Mouse (Mus musculus) testis, postnatal 14 days (tissue): ENCODE data around the gene Sntn.

ENCODE experiments used
- DNase-seq: peaks from one replicate; pipeline ENCODE4 v3.0.0; 2021; ENCODE audit warnings: low spot score

Sntn gene

DNA sequence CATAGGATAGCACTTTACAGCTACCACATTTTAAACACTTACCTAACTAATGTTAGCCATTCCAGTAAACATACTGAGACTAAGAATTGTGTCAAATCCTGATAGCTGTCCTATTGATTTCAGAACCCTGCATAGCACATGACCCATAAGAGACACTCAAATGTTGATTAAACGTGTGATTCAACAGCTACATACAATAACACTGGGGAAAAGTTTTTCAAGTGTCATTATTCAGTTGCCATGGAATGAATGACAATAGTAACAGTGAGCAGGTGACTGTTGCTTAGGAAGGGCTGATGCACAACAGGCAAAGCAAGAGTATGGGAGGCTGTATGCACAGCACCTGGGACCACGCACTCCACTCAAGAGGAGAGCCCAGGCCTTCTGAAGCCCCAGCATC, at the start of gene Sntn:
Gene Sntn (plus strand): TSS at position 301 of the 400 bp plus-strand sequence.
- DNase-seq: no peak

DNA sequence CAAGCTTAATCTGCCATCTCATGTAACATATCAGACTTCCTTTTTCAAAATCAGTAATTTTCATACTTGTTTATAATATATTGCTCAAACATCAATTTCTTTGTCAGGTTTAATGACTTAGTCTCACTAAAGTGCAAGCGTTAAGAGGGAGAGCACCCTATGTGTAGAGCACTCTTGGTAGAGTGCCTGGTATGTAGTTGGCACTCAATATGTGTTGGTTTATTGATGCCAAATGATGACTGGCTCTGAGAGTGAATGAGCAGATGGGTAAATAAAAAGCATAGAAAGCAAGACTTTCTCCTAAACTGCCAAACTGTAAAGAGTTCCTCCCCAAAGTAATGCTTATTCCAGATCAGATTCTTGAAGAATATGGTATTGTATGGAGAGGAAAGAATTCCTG, 20.8 kb upstream of the Sntn start:
- no peak for DNase-seq

- DNase-seq: no peak
Observed at GRCm38 (mm10) chr14:13651039-13651438, 19.6 kb upstream of the Sntn start.

GRCm38 (mm10) chr14:13651541-13652298, 19.0 kb upstream of the Sntn start:
- no peak for DNase-seq

GRCm38 (mm10) chr14:13686716-13687115, 16.0 kb downstream of the Sntn start:
- DNase-seq: no peak

DNA sequence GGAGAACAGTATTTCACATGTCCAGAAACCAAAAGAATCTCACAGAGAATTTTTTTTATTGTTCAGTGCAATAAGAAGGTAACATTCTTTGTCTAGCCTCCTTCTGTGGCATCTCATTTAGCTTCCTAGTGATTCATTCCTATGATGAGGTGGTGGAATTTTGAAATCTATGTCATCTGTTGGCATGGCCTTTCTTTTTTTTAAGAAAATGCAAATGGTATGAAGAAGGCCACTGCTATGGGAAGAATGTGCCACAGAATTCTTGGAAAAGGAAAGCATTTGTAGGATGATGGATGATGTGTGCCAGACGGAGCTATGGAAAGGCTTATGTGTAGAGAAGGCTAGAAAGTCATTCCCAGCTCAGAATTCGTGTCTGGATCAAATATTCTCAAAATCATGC, 19.8 kb downstream of the Sntn start:
- no peak for DNase-seq

DNA sequence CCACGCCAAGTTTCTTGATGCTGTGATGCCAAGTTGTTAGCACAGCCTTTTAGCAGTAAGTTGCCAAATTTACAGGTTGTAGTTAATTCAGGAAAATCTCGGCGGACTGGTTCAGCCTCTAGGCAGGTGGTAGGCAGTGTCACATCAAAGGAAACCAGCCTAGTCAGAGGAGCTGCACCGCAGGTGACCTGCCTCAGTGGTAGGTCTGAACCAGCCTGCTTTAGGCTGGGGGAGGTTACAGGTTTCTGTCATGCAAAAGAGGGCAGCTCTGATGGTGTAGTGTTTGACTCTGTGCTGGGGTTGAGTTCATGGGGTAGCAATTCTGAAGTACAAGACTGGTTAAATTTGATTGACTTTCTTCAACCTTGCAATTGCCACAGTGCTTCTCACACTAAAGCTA, 61.6 kb downstream of the Sntn start:
- no peak for DNase-seq
